Mouse (Mus musculus) hindbrain, embryonic 15.5 days (tissue): ENCODE measurements around the gene Ndufb4. TPM values are rescaled to one million over a fixed set of nuclear protein-coding genes. Genes with fewer than 3 reads are reported as not detected.

Experiments used
- ATAC-seq: fragments of 200-750 bp; cut with Nextera tagmentation; 2 replicates; pipeline ENCODE4 v1.8.0; 2017; ENCODE audit warnings: low read depth, moderate number of reproducible peaks, moderate TSS enrichment; ENCODE audit not compliant: low FRiP score
- H3K27ac ChIP-seq: fragments of 300-500 bp; sonication (generic); replicated peaks from 2 replicates; pipeline ENCODE4 v1.5.1; 2015; ENCODE audit warnings: mild to moderate bottlenecking, inconsistent platforms
- H3K27me3 ChIP-seq: fragments of 300-500 bp; sonication (generic); 2 replicates; pipeline ENCODE4 v1.6.1; 2015; ENCODE audit warnings: control low read depth, inconsistent platforms
- H3K36me3 ChIP-seq: fragments of 300-500 bp; sonication (generic); 2 replicates; pipeline ENCODE4 v1.6.1; 2015; ENCODE audit warnings: control low read depth, inconsistent platforms
- H3K4me1 ChIP-seq: fragments of 300-500 bp; sonication (generic); replicated peaks from 2 replicates; pipeline ENCODE4 v1.6.1; 2015; ENCODE audit warnings: control low read depth, inconsistent platforms
- H3K4me2 ChIP-seq: fragments of 300-500 bp; sonication (generic); 2 replicates; pipeline ENCODE4 v1.6.1; 2015; ENCODE audit warnings: moderate library complexity, mild to moderate bottlenecking, inconsistent platforms
- H3K4me3 ChIP-seq: fragments of 300-500 bp; sonication (generic); 2 replicates; pipeline ENCODE4 v1.5.1; 2015; ENCODE audit warnings: mild to moderate bottlenecking, inconsistent platforms
- H3K9ac ChIP-seq: fragments of 300-500 bp; sonication (generic); 2 replicates; pipeline ENCODE4 v1.6.1; 2015; ENCODE audit warnings: inconsistent platforms
- H3K9me3 ChIP-seq: fragments of 300-500 bp; sonication (generic); 2 replicates; pipeline ENCODE4 v1.6.1; 2016; ENCODE audit warnings: control low read depth, inconsistent platforms
- WGBS: fragments of 180-500 bp; shearing (Covaris S2); methylation state at CpG from one replicate; pipeline ENCODE4 v1.1.7; 2015; 5-methylcytosine and 5-hydroxymethylcytosine counted together
- polyA plus RNA-seq: library from polyadenylated mRNA; unstranded; fragments of >200 nt; fragmentation: Nextera tagmentation; extraction: Ambion mirVana; gene quantifications from 2 replicates; pipeline ENCODE4 v1.2.1, GENCODE M21; 2015

The Ndufb4 gene
- polyA plus RNA-seq, 1 experiment from 2014 or later: 56.8 TPM

DNA sequence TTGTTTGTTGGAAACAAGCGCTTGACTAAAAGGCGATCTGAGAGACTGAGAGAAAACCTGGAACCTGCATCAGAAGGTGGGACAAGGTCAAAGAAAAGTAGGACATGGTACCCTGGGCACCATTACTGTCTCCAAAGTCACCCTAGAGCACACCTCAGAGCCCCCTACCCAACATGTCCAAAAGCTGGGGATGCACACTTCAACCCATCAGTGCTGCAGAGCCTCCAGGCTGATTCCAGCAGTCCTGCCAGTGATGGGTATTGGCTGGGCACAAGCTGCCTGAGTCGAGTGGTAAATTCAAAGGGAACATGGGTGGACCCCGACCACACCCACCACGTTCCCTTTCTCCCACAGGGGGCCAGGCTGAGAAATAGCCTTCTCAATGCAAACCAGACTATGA, 21.1 kb upstream of the Ndufb4 start:
- Histone ChIP-seq H3K9ac (no peak overlapping the region), H3K4me3 (no peak overlapping the region), H3K27ac (no peak overlapping the region), H3K4me1 (peaks cover 17% of the 10 kb centered on the region), H3K36me3 (no peaks in the 10 kb centered on the region), H3K27me3 (no peaks in the 10 kb centered on the region), H3K9me3 (no peaks in the 10 kb centered on the region), H3K4me2 (no peak overlapping the region)
- 88% methylated on average over 5 of the region's 5 CpGs for WGBS
- ATAC-seq: no peak

DNA sequence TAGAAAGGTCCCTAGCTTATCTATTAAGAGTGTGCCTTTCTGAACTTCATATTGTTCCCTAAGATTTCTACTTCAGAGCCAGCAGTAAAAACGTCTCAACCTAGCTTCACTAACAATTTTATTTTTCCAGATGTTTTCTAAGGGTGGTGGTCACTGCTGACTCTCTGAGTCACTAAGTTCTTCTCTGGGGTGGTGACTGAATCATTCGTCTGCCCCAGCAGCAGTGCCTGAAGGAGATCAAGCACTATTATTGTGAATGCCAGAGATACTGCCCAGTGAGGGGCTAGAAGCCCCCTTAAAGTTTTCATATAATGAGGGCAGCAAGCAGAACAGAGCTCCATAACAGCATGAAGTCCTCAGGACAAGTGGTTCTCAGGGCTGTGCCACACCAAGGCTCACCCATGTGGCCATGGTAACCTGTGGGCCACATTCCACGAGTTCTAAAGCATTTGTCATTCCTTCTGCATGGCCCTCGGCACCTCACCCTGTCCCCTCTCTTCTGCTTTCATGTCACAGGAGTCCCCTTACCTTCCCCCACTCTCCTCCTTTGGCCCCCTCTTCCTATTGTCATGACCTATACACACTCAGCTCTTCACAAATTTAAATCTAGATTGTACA, 16.5 kb upstream of the Ndufb4 start:
- Histone ChIP-seq H3K4me2 (no peak overlapping the region), H3K4me3 (no peak overlapping the region), H3K9me3 (no peaks in the 10 kb centered on the region), H3K27me3 (no peaks in the 10 kb centered on the region), H3K9ac (no peak overlapping the region), H3K27ac (no peak overlapping the region), H3K36me3 (no peaks in the 10 kb centered on the region), H3K4me1 (peaks cover under 1% of the 10 kb centered on the region; the same call in 1 of the 2 replicates)
- 25% methylated on average over 4 of the region's 4 CpGs for WGBS
- no peak for ATAC-seq

DNA sequence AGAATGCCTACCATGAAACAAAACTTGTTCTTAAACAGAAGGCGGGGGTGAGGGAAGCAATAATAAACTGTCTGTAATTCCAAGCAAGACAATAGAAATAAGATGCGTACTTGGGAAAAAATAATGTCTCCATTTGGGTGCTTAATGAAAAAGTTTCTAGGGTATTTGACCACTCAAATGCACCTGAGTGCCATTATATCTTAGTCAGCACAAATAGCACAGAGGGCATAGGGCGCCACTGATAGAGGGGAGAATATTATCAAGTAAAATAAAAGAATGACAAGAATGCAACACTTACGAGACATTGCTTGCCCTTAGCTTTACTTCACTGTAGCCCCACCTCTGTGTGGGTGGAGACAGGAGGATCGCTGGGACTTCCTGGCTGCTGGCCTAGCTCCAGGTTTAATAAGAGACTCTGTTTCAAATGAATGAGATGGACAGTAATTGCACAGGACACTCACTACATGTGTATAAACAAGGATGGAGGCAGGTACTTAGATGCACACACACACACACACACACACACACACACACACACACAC, 11.2 kb upstream of the Ndufb4 start:
- Histone ChIP-seq H3K36me3 (no peaks in the 10 kb centered on the region), H3K9ac (no peak overlapping the region), H3K27me3 (no peaks in the 10 kb centered on the region), H3K4me2 (no peak overlapping the region), H3K4me1 (no peaks in the 10 kb centered on the region), H3K4me3 (no peak overlapping the region), H3K27ac (no peak overlapping the region), H3K9me3 (no peaks in the 10 kb centered on the region)
- 77% methylated on average over 5 of the region's 5 CpGs for WGBS
- no peak for ATAC-seq

DNA sequence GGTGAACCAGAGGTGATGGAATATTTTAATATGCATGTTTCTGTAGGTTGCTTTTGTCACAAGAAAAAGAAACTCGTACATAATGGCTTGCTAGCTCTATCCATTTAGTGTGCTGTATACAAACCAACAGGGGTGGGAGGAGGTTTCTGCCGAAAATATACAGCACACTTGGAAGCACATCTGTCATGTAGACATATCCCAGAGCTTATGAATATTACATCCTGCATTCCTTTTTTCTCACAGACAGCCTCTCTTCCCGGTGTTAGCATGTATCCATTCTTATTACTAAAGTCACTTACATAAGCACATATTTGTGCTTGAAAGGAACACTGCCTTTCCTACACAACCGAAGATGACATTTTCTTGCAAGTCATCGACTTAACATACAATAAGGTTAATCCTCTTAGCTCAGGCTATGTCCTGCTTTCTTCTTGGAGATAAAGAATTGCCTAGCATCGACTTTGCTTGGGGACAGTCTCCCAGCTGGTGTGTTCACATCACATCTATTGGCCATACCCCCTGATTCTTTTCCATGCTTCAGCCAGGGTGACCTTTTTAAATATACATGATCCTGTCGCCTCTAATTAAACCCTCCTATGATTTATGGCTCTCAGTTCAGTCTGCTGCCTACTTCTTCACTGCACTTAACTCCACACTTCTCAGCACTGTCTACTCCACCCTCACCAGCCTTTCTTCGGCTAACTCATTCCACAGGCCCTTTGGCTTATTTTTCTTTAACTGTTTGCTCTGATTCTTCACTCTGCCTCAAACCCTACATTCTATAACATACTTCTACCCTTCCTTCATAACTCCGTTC, 9.6 kb upstream of the Ndufb4 start:
- WGBS: 51% methylated on average over 9 of the region's 9 CpGs
- Histone ChIP-seq H3K27me3 (no peaks in the 10 kb centered on the region), H3K4me3 (no peak overlapping the region), H3K9ac (no peak overlapping the region), H3K4me1 (no peaks in the 10 kb centered on the region), H3K36me3 (no peaks in the 10 kb centered on the region), H3K4me2 (no peak overlapping the region), H3K27ac (peak overlapping the region; percentile 34; the same call in 1 of the 2 replicates), H3K9me3 (no peaks in the 10 kb centered on the region)
- ATAC-seq: peak; percentile 68; the same call in 1 of the 2 replicates

DNA sequence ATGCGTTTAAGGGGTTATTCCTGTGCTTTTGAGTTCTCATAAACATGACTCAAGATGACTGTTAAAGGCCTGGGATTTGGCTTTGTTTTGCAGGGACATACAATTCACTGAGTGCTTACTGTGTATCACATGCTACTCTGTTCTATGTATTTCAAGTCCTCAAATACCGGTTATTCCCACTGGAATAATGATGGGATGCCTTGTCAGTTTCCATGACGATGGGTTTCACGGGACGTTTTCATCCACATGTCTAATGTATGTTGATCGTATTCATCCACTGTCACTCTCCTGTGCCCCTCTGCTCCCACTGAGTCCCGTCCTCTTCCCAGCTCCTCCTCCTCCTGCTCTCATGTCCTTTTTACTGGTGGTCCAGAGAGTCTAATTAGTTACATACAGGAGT, 2.5 kb upstream of the Ndufb4 start:
- no peak overlapping the region for H3K27ac ChIP-seq
- 16% methylated on average over 7 of the region's 7 CpGs for WGBS

DNA sequence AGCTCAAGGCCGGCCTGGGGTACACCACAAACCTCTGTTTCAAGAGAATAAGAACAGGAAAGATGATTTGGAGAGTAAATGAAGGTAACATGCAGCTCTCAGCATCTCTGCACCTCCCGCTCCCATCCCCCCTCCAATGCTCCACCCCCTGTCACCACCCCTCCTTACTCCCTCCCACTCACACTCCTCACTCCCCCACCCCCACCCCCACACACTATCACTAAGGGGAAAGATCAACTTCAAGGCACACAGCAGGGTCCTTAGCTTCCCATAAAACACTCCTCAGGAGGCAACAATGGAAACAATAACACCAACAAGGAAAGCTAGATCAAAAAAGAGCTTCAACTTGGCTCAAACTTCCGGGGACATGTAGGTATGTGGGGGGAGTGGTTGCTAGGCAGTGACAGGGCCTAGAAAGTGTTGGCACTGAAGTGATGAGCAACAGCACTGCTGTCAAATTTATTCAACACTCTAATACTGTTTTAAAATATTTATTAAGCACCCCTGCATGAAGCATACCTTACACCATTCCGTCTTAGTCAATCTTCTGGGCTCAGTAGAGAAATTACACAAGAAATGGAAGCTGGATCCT, 1.6 kb upstream of the Ndufb4 start:
- Histone ChIP-seq H3K27ac (no peak overlapping the region), H3K36me3 (no peaks in the 10 kb centered on the region), H3K9ac (no peak overlapping the region), H3K4me1 (peaks cover 19% of the 10 kb centered on the region), H3K4me2 (no peak overlapping the region), H3K9me3 (no peaks in the 10 kb centered on the region), H3K4me3 (no peak overlapping the region), H3K27me3 (no peaks in the 10 kb centered on the region)
- 10% methylated on average over 4 of the region's 4 CpGs for WGBS
- no peak for ATAC-seq

More for the DNA sequence above, 2.5 kb upstream of the Ndufb4 start:
- no peak overlapping the region for H3K4me2 ChIP-seq
- H3K9me3 ChIP-seq: no peaks in the 10 kb centered on the region
- peaks cover 19% of the 10 kb centered on the region for H3K4me1 ChIP-seq
- no peak overlapping the region for H3K9ac ChIP-seq
- H3K27me3 ChIP-seq: no peaks in the 10 kb centered on the region
- no peak overlapping the region for H3K4me3 ChIP-seq
- no peaks in the 10 kb centered on the region for H3K36me3 ChIP-seq
- no peak for ATAC-seq

DNA sequence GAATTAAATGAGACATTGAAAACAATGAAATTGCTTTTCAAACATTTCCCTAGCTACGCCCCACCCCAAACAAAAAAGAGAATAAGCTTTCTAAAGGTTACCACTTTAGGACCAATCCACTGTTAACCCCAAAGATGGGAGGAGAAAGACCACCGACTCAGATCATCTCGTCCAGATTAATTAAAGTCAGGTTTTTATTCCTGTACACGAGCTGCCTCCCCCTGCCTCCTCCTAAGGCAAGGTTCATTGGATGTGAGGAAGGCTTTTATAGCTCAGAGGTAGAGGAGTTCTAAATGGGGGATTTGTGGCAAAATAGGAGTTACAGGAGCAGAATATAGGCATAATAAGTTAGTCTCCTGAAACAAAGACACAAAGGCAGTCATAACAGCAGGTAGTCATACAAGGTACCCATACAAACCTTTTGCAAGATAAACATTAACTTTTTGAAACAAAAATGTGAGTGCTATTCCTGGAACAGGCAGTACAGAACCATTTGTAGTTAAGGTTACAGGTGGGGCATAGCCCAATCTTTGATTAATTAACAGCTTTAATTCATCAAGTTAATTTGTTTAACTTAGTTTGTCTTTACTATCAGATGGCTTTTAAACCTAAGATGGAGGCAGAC, 690 bp upstream of the Ndufb4 start:
- H3K27me3 ChIP-seq: no peaks in the 10 kb centered on the region
- H3K4me2 ChIP-seq: peak overlapping the region; percentile 74
- H3K36me3 ChIP-seq: no peaks in the 10 kb centered on the region
- peak overlapping the region; percentile 71 for H3K27ac ChIP-seq
- peaks cover 19% of the 10 kb centered on the region for H3K4me1 ChIP-seq
- peak; percentile 3; the same call in 1 of the 2 replicates for ATAC-seq
- H3K4me3 ChIP-seq: no peak overlapping the region
- no peak overlapping the region for H3K9ac ChIP-seq
- H3K9me3 ChIP-seq: no peaks in the 10 kb centered on the region
- 58% methylated on average over 4 of the region's 4 CpGs for WGBS

DNA sequence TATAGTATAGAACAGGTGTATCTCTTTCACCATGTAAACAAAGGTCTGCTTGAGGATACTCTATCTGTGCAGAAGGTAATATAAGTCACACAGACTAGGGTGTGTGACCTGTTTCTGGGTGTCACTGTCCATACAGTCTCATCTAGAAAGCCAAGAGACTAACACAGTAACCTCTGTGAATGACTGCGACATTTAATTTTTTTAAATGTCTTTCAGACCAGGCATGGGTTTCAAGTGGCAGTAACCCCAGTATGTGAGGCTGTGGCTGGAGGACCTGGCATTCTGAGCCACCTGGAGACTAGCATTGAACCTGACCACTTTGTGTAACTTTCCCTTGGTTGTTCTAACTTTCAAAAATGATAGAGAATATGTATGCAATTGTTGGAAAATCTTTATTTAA, 1.2 kb downstream of the Ndufb4 start:
- H3K27ac ChIP-seq: no peak overlapping the region
- H3K4me2 ChIP-seq: peak overlapping the region; percentile 74
- peaks cover 3% of the 10 kb centered on the region; the same call in 1 of the 2 replicates for H3K36me3 ChIP-seq
- peaks cover 19% of the 10 kb centered on the region for H3K4me1 ChIP-seq
- peak overlapping the region; percentile 81; the same call in 1 of the 2 replicates for H3K9ac ChIP-seq
- no peaks in the 10 kb centered on the region for H3K9me3 ChIP-seq
- ATAC-seq: no peak
- H3K4me3 ChIP-seq: peak overlapping the region; percentile 91
- WGBS: 85% methylated on average over 1 of the region's 1 CpGs
- no peaks in the 10 kb centered on the region for H3K27me3 ChIP-seq

DNA sequence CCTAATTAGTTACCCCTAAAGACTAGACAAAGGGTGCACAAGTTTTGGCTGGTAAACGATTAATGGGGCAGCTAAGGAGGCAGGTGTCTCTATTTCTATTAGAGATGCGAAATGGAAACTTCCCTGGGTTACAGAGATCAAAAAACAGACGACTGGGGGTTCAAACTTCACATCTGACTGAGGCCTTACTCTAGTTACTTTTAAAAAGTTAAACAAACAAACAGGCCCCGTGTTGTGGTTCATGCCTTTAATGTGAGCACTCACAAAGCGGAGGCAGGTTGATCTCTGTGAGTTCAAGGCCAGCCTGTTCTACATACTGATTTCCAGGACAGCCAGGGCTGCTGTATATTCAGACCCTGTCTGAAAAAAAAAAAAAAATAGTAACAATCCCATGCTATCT, 1.6 kb downstream of the Ndufb4 start:
- no peak overlapping the region for H3K9ac ChIP-seq
- no peak overlapping the region for H3K27ac ChIP-seq
- peaks cover 7% of the 10 kb centered on the region for H3K36me3 ChIP-seq
- WGBS: 79% methylated on average over 5 of the region's 5 CpGs
- no peaks in the 10 kb centered on the region for H3K27me3 ChIP-seq
- H3K4me1 ChIP-seq: peaks cover 19% of the 10 kb centered on the region
- peak overlapping the region; percentile 74 for H3K4me2 ChIP-seq
- no peak for ATAC-seq
- H3K9me3 ChIP-seq: no peaks in the 10 kb centered on the region
- peak overlapping the region; percentile 91; the same call in 1 of the 2 replicates for H3K4me3 ChIP-seq

DNA sequence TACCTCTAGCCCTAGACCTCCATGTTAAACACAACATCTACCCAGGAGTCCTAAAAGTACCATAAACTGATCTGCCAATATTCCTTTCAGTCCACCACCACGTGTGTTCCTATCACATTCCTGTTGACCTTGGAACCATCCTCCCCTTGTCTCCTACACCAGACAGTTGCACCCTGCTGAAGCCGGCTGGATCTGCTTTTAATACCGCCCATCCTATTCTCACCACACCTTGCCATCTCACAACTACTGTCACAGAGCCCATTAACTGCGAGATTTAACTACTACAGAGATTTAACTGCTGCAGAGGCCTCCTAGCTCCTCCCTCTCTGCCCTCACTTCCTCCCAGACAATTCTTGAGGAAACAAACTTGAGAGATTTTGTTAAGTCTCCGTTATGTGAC, 2.8 kb downstream of the Ndufb4 start:
- no peak overlapping the region for H3K27ac ChIP-seq
- H3K9ac ChIP-seq: no peak overlapping the region
- 84% methylated on average over 5 of the region's 5 CpGs for WGBS
- H3K9me3 ChIP-seq: no peaks in the 10 kb centered on the region
- H3K36me3 ChIP-seq: peaks cover 18% of the 10 kb centered on the region
- no peak overlapping the region for H3K4me3 ChIP-seq
- ATAC-seq: no peak
- H3K27me3 ChIP-seq: no peaks in the 10 kb centered on the region
- H3K4me2 ChIP-seq: no peak overlapping the region
- peaks cover 19% of the 10 kb centered on the region for H3K4me1 ChIP-seq

DNA sequence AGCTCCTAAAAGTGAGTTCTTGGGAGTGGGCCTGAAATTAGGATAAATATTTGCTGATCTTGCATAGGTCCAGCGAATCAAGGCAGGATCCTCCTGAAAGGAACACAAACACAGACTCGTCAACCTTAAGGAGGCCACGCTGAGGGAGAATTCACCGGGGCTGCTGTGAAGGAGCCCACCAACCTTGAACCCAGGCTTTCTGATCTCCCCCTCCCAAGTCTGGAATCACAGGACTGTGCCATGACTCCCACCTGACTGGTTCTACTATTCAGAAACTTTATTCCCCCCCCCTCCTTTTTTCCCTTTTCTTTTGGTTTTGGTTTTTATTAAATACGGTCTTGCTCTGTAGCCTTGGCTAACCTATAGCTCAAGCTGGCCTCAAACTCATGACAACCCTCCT, 5.2 kb downstream of the Ndufb4 start:
- no peak for ATAC-seq
- H3K9me3 ChIP-seq: no peaks in the 10 kb centered on the region
- no peak overlapping the region for H3K4me2 ChIP-seq
- H3K36me3 ChIP-seq: peaks cover 29% of the 10 kb centered on the region
- no peak overlapping the region for H3K27ac ChIP-seq
- WGBS: 90% methylated on average over 5 of the region's 5 CpGs
- H3K4me3 ChIP-seq: no peak overlapping the region
- H3K9ac ChIP-seq: no peak overlapping the region
- H3K4me1 ChIP-seq: peaks cover 12% of the 10 kb centered on the region
- no peaks in the 10 kb centered on the region for H3K27me3 ChIP-seq
